Mouse (Mus musculus) cerebellum, adult 9-11 months (tissue): Measurements from ENCODE around the gene Vmn1r46.
"Not testable (repeated sequence)": the region's sequence is repeated elsewhere in the genome, so short reads cannot be mapped to it uniquely, and the experiment has no call there.

Experiments
- DNase-seq: peaks from one replicate; pipeline ENCODE4 v3.0.0; 2022

The Vmn1r46 gene

DNA sequence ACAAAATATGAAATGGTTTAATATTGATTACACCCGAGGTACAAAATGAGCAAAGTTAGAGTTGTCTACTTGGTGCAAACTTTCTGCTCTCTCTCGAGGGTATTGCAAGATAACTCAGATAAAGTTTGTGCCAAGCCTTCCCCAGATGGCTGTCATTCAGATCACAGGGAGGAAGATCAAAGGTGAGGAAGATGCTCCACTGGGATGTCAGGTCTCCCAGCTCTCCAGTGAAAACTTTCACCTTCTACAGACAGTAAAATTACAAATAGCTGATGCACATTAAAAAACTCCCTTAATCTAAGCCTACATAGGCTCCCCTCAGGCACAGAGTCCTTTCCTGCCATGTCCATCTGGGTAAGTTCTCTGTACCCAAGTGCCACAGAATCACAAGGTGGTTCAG lies at the start of gene Vmn1r46:
Vmn1r46 (plus strand) TSS at position 301 of the 400 bp plus-strand sequence.
- DNase-seq = no peak

DNA sequence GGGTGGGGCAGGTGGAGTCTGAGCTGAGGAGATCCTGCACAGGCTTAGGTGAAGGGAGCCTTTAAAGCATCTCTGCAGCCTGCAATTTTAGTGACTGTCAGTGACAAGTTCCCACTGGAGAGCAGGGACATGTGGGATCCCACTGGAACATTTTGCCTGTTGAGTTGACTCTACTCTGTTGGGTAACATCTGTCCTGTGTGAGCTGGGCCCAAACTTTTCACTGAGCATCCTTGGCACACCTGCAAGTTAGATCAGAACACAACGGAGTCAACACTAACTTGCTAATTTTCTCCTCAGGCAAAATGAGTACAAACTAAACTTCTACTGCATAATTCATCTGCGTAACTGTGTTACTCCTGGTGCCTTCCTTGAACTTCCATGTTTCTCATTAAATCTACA lies 28.6 kb upstream of the Vmn1r46 start, which contains the start of gene Vmn1r45:
Vmn1r45 (minus strand) TSS at position 101 of the 400 bp plus-strand sequence.
- not testable (repeated sequence) for DNase-seq

DNA sequence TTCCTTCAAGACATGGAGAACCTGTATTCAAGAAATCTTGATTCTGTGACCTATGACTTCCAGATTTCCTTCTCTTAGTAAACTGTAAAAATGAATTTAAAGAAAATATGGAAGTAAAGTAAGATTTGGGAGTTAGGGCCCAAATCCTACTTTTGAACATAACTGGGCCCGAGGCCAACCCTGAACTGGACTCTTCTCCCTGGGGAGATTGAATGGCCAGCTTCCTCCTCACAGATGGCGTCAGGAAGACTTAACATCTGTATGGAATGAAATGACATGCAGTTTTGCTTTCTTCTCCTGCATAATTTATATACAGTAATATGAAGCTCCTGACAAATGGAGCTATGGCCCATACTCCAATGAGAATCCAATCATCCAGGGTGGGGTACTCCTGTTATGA lies 28.2 kb upstream of the Vmn1r46 start:
- no peak for DNase-seq

DNA sequence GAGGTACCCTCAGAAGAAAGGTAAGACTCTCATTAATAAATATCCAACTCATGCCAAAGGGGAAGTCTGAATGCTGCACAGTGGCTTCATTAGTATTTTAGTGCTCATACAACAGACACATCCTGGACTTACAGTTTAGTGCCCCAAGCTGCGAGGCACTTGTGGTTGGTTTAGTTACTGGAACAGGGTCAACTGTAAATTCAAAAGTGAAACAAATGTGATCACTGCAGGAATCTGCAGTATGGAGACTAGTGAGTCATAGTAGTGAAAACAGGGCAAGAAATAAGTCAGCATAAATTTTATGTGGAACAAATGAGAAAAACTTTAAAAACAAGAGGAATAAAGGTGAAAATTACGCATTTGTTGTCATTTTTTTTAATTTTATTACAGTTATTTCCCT lies 15.6 kb upstream of the Vmn1r46 start:
- DNase-seq = no peak

DNA sequence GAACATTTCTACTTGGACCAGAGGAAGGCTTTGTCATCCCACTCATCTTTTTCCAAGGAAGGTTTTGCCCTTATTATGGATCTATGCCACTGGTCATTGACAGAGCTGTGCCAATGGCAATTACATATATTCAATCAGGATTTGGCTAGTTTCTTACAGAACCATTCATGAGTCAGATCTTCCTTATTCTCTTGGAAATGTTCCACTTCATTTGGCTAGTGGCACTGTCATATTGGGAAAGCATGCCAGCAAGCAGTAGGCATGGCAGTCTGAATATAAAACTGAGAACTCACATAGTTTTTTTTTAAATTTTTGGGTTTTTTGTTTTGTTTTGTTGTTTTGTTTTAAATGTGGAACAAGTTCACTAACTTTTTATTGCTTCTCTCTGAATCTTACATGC lies 2.8 kb upstream of the Vmn1r46 start:
- DNase-seq = no peak

DNA sequence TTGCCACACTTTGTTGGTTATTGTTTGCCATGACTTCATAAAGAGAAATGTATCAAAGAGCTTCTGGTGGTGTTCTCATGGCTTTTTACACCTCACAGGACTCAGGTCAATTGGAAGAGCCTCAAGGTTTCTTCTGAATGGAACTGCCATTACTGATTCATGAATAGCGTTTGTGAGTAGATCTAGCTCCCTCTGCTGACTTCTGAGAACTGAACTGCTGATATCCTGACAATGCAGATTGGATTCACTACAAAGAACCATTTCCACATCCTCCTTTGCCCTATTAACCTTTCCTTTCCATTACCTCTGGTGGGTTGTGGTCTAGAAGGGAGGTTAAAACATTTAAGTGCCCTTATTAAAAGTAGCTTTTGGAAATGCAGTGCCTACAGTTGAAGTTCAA lies 16.9 kb downstream of the Vmn1r46 start:
- no peak for DNase-seq

DNA sequence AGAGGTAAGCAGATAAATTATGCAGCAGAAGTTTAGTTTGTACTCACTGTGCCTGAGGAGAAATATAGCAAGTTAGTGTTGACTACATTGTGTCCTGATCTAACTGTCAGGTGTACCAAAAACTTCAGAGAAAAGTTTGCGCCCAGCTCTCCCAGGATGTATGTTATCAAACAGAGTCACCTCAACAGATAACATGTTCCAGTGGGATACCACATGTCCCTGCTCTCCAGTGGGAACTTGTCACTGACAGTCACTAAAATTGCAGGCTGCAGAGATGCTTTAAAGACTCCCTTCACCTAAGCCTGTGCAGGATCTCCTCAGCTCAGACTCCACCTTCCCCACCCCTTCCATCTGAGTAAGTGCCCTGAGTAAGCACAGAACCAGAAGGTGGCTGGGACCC lies 46.7 kb downstream of the Vmn1r46 start, which contains the start of gene Vmn1r47:
Vmn1r47 (plus strand) TSS at position 301 of the 400 bp plus-strand sequence.
- not testable (repeated sequence) for DNase-seq
